Mouse (Mus musculus): Measurements from ENCODE around the gene Magi3.

GRCm38 (mm10) chr3:104019453-104019852 lies 200.7 kb downstream of the Magi3 start:
- TF ChIP-seq CTCF (IDR thresholded peaks at IDR 0.05; ENCODE audit: control insufficient read depth, insufficient read depth, insufficient replicate concordance, low read depth, low read length) (no peak), POLR2A (IDR thresholded peaks at IDR 0.05; ENCODE audit: control insufficient read depth, low read depth, low read length) (no peak)
